Mouse (Mus musculus) liver, embryonic 14.5 days (tissue): Measurements from ENCODE around the gene Prdm16. TPM values are rescaled to one million over a fixed set of nuclear protein-coding genes. Genes with fewer than 3 reads are reported as not detected.

Experiments used
- ATAC-seq: fragments of 200-750 bp; cut with Nextera tagmentation; 2 replicates; pipeline ENCODE4 v1.8.0; 2017; ENCODE audit warnings: moderate number of reproducible peaks, mild to moderate bottlenecking, moderate library complexity; ENCODE audit not compliant: insufficient read depth
- DNase-seq, 3 experiments: peaks; one replicate each; pipeline ENCODE4 v3.0.0-alpha.2; 2012 to 2013; ENCODE audit warnings: low read depth in 3 of 3, low spot score in 3 of 3
- H3K27ac ChIP-seq: fragments of 300-500 bp; sonication (generic); 2 replicates; pipeline ENCODE4 v1.5.1; 2014; ENCODE audit warnings: moderate library complexity, mild to moderate bottlenecking, control low read depth, inconsistent platforms
- H3K27me3 ChIP-seq: fragments of 300-500 bp; sonication (generic); 2 replicates; pipeline ENCODE4 v1.6.1; 2014; ENCODE audit warnings: mild to moderate bottlenecking, low read length, moderate library complexity; ENCODE audit not compliant: control insufficient read depth, insufficient read depth
- H3K36me3 ChIP-seq: fragments of 300-500 bp; sonication (generic); replicated peaks from 2 replicates; pipeline ENCODE4 v1.6.1; 2014; ENCODE audit warnings: low read depth; ENCODE audit not compliant: control insufficient read depth, insufficient read depth
- H3K4me1 ChIP-seq, 2 experiments: fragments of 200-500 bp in 1 of 2; fragments of 300-500 bp in 1 of 2; sonication (generic) in 1 of 2; replicated peaks; 2 replicates each; pipeline ENCODE4 v1.6.1; 2012 to 2014; ENCODE audit warnings: antibody characterized with exemption in 1 of 2, inconsistent platforms in 1 of 2, low read length in 1 of 2; ENCODE audit not compliant: control insufficient read depth in 2 of 2, insufficient read depth in 2 of 2
- H3K4me2 ChIP-seq: fragments of 300-500 bp; sonication (generic); 2 replicates; pipeline ENCODE4 v1.6.1; 2014; ENCODE audit warnings: low read depth, mild to moderate bottlenecking, control low read depth, moderate library complexity
- H3K4me3 ChIP-seq, 2 experiments: fragments of 200-500 bp in 1 of 2; fragments of 300-500 bp in 1 of 2; sonication (generic) in 1 of 2; 2 replicates each; pipeline ENCODE4 v1.5.1; 2012 to 2014; ENCODE audit warnings: low read depth in 2 of 2, low read length in 2 of 2, mild to moderate bottlenecking in 2 of 2, control low read depth in 1 of 2, inconsistent platforms in 1 of 2, moderate library complexity in 1 of 2; ENCODE audit not compliant: insufficient read depth in 1 of 2
- H3K9ac ChIP-seq: fragments of 300-500 bp; sonication (generic); replicated peaks from 2 replicates; pipeline ENCODE4 v1.6.1; 2014; ENCODE audit warnings: mild to moderate bottlenecking, control low read depth, moderate library complexity
- H3K9me3 ChIP-seq: fragments of 300-500 bp; sonication (generic); 2 replicates; pipeline ENCODE4 v1.6.1; 2016; ENCODE audit warnings: low read length, mixed read lengths; ENCODE audit not compliant: control insufficient read depth
- CTCF ChIP-seq: IDR thresholded peaks from 2 replicates; pipeline ENCODE4 v1.5.1; 2016; ENCODE audit warnings: antibody characterized with exemption, low read depth, control low read depth
- EP300 ChIP-seq: IDR thresholded peaks from 2 replicates; pipeline ENCODE4 v1.6.1; 2016; ENCODE audit warnings: antibody characterized with exemption, low read depth
- WGBS: fragments of 180-500 bp; shearing (Covaris S2); extraction: QIAGEN DNeasy Blood & Tissue Kit; methylation state at CpG from one replicate; pipeline ENCODE4 v1.1.7; 2014; ENCODE audit not compliant: insufficient replicate concordance; 5-methylcytosine and 5-hydroxymethylcytosine counted together
- polyA plus RNA-seq, 2 experiments: library from polyadenylated mRNA; depleted of rRNA in 1 of 2; stranded (reverse) in 1 of 2; unstranded in 1 of 2; fragments of >200 nt; fragmentation: Nextera tagmentation in 1 of 2; extraction: Ambion mirVana in 1 of 2; gene quantifications; 2 replicates each; pipeline versions ENCODE4 v1.2.1 to v1.2.3; 2012 to 2014

Prdm16 gene
- polyA plus RNA-seq, 2 experiments, result 0.70 to 0.86 TPM

GRCm38 (mm10) chr4:154574208-154574875, 62.3 kb downstream of the Prdm16 start:
- Histone ChIP-seq H3K4me2 (no peak overlapping the region), H3K9me3 (no peaks in the 10 kb centered on the region), H3K4me3 (no peak overlapping the region), H3K4me1 (peaks cover 0 to 5% of the 10 kb centered on the region in 2 experiments; a peak in 1 of 4 replicates), H3K27ac (no peak overlapping the region), H3K36me3 (no peaks in the 10 kb centered on the region), H3K9ac (no peak overlapping the region), H3K27me3 (no peaks in the 10 kb centered on the region)
- DNase-seq, result no peak
- ATAC-seq, result no peak
- TF ChIP-seq EP300, result no peak
- TF ChIP-seq CTCF, result no peak
- WGBS, result 54% methylated on average over 13 of the region's 13 CpGs

GRCm38 (mm10) chr4:154570451-154570881, 66.2 kb downstream of the Prdm16 start:
- no peaks in the 10 kb centered on the region for H3K36me3 ChIP-seq
- no peak overlapping the region for H3K4me3 ChIP-seq
- no peaks in the 10 kb centered on the region for H3K9me3 ChIP-seq
- 28% methylated on average over 10 of the region's 10 CpGs for WGBS
- H3K27me3 ChIP-seq, result no peaks in the 10 kb centered on the region
- H3K27ac ChIP-seq, result no peak overlapping the region
- DNase-seq (no peak), ATAC-seq (peak; percentile 15; the same call in 1 of the 2 replicates)
- no peak for TF ChIP-seq CTCF
- TF ChIP-seq EP300, result no peak
- H3K9ac ChIP-seq, result no peak overlapping the region
- peaks cover 0 to 5% of the 10 kb centered on the region in 2 experiments; a peak in 1 of 4 replicates for H3K4me1 ChIP-seq
- H3K4me2 ChIP-seq, result no peak overlapping the region

GRCm38 (mm10) chr4:154569845-154570244, 66.8 kb downstream of the Prdm16 start:
- TF ChIP-seq CTCF (no peak), EP300 (no peak)
- peaks cover 0 to 5% of the 10 kb centered on the region in 2 experiments; a peak in 1 of 4 replicates for H3K4me1 ChIP-seq
- H3K27ac ChIP-seq, result no peak overlapping the region
- H3K4me2 ChIP-seq, result no peak overlapping the region
- H3K9ac ChIP-seq, result no peak overlapping the region
- 74% methylated on average over 9 of the region's 9 CpGs for WGBS
- no peaks in the 10 kb centered on the region for H3K27me3 ChIP-seq
- ATAC-seq (no peak), DNase-seq (no peak)
- H3K36me3 ChIP-seq, result no peaks in the 10 kb centered on the region
- H3K4me3 ChIP-seq, result no peak overlapping the region
- no peaks in the 10 kb centered on the region for H3K9me3 ChIP-seq

GRCm38 (mm10) chr4:154568798-154569197, 67.9 kb downstream of the Prdm16 start:
- Histone ChIP-seq H3K27me3 (no peaks in the 10 kb centered on the region), H3K9ac (no peak overlapping the region), H3K36me3 (no peaks in the 10 kb centered on the region), H3K4me2 (no peak overlapping the region), H3K9me3 (no peaks in the 10 kb centered on the region), H3K27ac (no peak overlapping the region), H3K4me1 (peaks cover 0 to 5% of the 10 kb centered on the region in 2 experiments; a peak in 1 of 4 replicates), H3K4me3 (no peak overlapping the region)
- TF ChIP-seq CTCF (no peak), EP300 (no peak)
- ATAC-seq, result no peak
- DNase-seq, result no peak
- WGBS, result 71% methylated on average over 15 of the region's 15 CpGs

- 67% methylated on average over 11 of the region's 11 CpGs for WGBS
- no peak for DNase-seq
- ATAC-seq, result no peak
These were observed 68.7 kb downstream of the Prdm16 start for GRCm38 (mm10) chr4:154567942-154568341.

More at GRCm38 (mm10) chr4:154567942-154568341, 68.7 kb downstream of the Prdm16 start:
- Histone ChIP-seq H3K4me3 (no peak overlapping the region), H3K9me3 (no peaks in the 10 kb centered on the region), H3K36me3 (no peaks in the 10 kb centered on the region), H3K27ac (no peak overlapping the region), H3K27me3 (no peaks in the 10 kb centered on the region), H3K4me1 (peaks cover 0 to 5% of the 10 kb centered on the region in 2 experiments; a peak in 1 of 4 replicates), H3K9ac (no peak overlapping the region), H3K4me2 (no peak overlapping the region)
- TF ChIP-seq EP300 (no peak), CTCF (no peak)
